Mouse (Mus musculus): ENCODE measurements around the gene Nmur1. TPM values are rescaled to one million over a fixed set of nuclear protein-coding genes. Genes with fewer than 3 reads are reported as not detected.

The Nmur1 gene
- polyA plus RNA-seq, 1 experiment = 0.02 TPM

DNA sequence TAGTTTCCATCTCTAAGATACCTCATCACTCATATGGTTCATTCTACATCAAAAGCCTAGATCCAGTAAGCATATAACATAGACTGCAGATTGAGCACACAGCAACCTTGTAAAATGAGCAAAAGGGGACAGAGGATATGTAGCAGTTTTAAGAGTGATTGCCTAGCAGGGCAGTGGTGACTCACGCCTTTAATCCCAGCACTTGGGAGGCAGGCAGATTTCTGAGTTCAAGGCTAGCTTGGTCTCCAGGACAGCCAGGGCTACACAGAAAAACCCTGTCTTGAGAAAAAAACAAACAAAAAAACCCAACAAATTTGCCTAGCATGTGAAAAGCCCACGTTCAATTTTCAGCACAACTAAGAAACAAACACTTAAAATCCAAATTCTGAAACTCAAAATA, 71.8 kb downstream of the Nmur1 start:
- H3K79me3 ChIP-seq (ENCODE audit: low read depth) = peaks cover 55% of the 10 kb centered on the region
- H3K79me2 ChIP-seq (ENCODE audit: control insufficient read depth, insufficient read depth) = peaks cover 88% of the 10 kb centered on the region
- H3K4me3 ChIP-seq (ENCODE audit: insufficient read depth, poor library complexity, severe bottlenecking) = no peak overlapping the region
- no peaks in the 10 kb centered on the region for H3K27me3 ChIP-seq (ENCODE audit: control insufficient read depth, insufficient read depth, insufficient read length)
- peaks cover 91% of the 10 kb centered on the region for H3K36me3 ChIP-seq (ENCODE audit: control insufficient read depth, insufficient read depth)
- no peak overlapping the region for H3ac ChIP-seq (ENCODE audit: control insufficient read depth, insufficient read length, low read depth)
- TF ChIP-seq MYOD1 (IDR thresholded peaks at IDR 0.05; ENCODE audit: control insufficient read depth, insufficient read length, low read depth) (no peak), USF1 (IDR thresholded peaks at IDR 0.05; ENCODE audit: low read depth) (no peak), CEBPB (IDR thresholded peaks at IDR 0.05; ENCODE audit: low read depth) (no peak), FOSL1 (IDR thresholded peaks at IDR 0.05; ENCODE audit: insufficient read depth, low read length, poor library complexity, severe bottlenecking) (no peak), MAX (IDR thresholded peaks at IDR 0.05) (no peak), CTCF (IDR thresholded peaks at IDR 0.05; ENCODE audit: control insufficient read depth, insufficient read depth, insufficient read length) (no peak), MYOG (IDR thresholded peaks at IDR 0.05; ENCODE audit: control insufficient read depth, extremely low read depth, insufficient read length) (no peak)

DNA sequence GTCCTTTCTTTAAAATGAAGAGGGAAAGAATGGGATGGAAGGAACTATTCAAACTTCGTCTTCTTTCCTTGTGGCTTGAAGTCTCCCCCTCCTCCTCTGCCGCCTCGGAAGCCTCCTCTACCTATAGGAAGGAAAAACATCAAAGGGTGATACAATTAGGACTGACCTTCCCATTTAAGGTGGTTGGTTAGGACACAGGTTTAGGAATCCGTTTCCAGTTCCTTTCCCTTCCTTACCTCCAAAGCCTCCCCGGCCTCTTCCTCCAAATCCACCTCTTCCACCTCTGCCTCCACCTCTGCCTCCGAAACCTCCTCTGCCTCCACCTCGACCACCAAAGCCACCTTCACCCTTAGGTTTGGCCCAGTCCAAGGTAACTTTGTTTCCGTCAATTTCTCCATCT, 75.5 kb downstream of the Nmur1 start:
- Histone ChIP-seq H3K27me3 (ENCODE audit: control insufficient read depth, insufficient read depth, insufficient read length) (no peaks in the 10 kb centered on the region), H3K4me3 (ENCODE audit: insufficient read depth, poor library complexity, severe bottlenecking) (no peak overlapping the region), H3K79me2 (ENCODE audit: control insufficient read depth, insufficient read depth) (peaks cover 52% of the 10 kb centered on the region), H3K36me3 (ENCODE audit: control insufficient read depth, insufficient read depth) (peaks cover 99% of the 10 kb centered on the region), H3ac (ENCODE audit: control insufficient read depth, insufficient read length, low read depth) (no peak overlapping the region), H3K79me3 (ENCODE audit: low read depth) (peaks cover 22% of the 10 kb centered on the region)
- TF ChIP-seq FOSL1 (IDR thresholded peaks at IDR 0.05; ENCODE audit: insufficient read depth, low read length, poor library complexity, severe bottlenecking) (no peak), CTCF (IDR thresholded peaks at IDR 0.05; ENCODE audit: control insufficient read depth, insufficient read depth, insufficient read length) (no peak), MYOG (IDR thresholded peaks at IDR 0.05; ENCODE audit: control insufficient read depth, extremely low read depth, insufficient read length) (no peak), USF1 (IDR thresholded peaks at IDR 0.05; ENCODE audit: low read depth) (no peak), MYOD1 (IDR thresholded peaks at IDR 0.05; ENCODE audit: control insufficient read depth, insufficient read length, low read depth) (no peak), CEBPB (IDR thresholded peaks at IDR 0.05; ENCODE audit: low read depth) (no peak), MAX (IDR thresholded peaks at IDR 0.05) (no peak)

DNA sequence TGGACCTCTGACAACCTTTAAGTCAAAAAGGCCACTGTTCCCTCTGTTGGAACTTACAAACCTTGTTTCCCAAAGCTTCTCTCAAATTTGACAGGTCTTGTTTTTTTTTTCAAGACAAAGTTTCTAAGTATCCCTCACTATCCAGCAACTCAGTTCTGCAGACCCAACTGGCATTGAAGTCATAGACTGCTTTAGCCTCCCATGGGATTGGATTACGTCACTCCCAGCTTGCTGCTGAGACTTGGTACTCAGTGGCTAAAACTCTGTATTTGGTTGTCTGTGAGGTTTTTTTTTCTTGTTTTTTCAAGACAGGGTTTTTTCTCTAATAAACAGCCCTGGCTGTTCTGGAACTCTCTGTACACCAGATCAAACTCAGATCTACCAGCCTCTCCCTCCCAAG, 76.3 kb downstream of the Nmur1 start:
- TF ChIP-seq FOSL1 (IDR thresholded peaks at IDR 0.05; ENCODE audit: insufficient read depth, low read length, poor library complexity, severe bottlenecking) (no peak), USF1 (IDR thresholded peaks at IDR 0.05; ENCODE audit: low read depth) (no peak), MAX (IDR thresholded peaks at IDR 0.05) (no peak)
- Histone ChIP-seq H3K79me2 (ENCODE audit: control insufficient read depth, insufficient read depth) (peaks cover 43% of the 10 kb centered on the region), H3K27me3 (ENCODE audit: control insufficient read depth, insufficient read depth, insufficient read length) (no peaks in the 10 kb centered on the region), H3K36me3 (ENCODE audit: control insufficient read depth, insufficient read depth) (peaks cover 98% of the 10 kb centered on the region), H3K79me3 (ENCODE audit: low read depth) (peaks cover 13% of the 10 kb centered on the region), H3ac (ENCODE audit: control insufficient read depth, insufficient read length, low read depth) (no peak overlapping the region), H3K4me3 (ENCODE audit: insufficient read depth, poor library complexity, severe bottlenecking) (no peak overlapping the region)

DNA sequence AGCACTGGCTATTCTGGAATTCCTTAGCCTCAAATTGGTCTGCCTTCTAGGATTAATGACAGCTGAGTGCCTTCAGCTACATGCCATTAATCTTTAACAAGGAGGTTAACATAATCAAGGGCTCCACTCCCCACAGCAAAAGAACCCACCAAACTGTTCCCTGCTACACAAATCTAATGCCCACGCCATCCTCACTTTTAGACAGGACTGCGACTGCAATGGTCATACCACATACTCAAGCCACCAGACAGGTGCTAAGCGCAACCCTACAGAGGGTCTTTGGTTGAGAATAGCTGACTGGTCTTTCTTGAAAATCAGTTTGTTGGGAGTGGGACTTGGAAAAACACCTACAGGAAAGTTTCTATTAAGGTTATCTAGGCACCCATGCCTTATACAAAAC, 76.8 kb downstream of the Nmur1 start:
- no peak overlapping the region for H3ac ChIP-seq (ENCODE audit: control insufficient read depth, insufficient read length, low read depth)
- TF ChIP-seq MYOD1 (IDR thresholded peaks at IDR 0.05; ENCODE audit: control insufficient read depth, insufficient read length, low read depth) (no peak), CTCF (IDR thresholded peaks at IDR 0.05; ENCODE audit: control insufficient read depth, insufficient read depth, insufficient read length) (no peak), MYOG (IDR thresholded peaks at IDR 0.05; ENCODE audit: control insufficient read depth, extremely low read depth, insufficient read length) (no peak), FOSL1 (IDR thresholded peaks at IDR 0.05; ENCODE audit: insufficient read depth, low read length, poor library complexity, severe bottlenecking) (no peak), USF1 (IDR thresholded peaks at IDR 0.05; ENCODE audit: low read depth) (no peak), MAX (IDR thresholded peaks at IDR 0.05) (no peak), CEBPB (IDR thresholded peaks at IDR 0.05; ENCODE audit: low read depth) (no peak)
- peaks cover 97% of the 10 kb centered on the region for H3K36me3 ChIP-seq (ENCODE audit: control insufficient read depth, insufficient read depth)
- H3K79me2 ChIP-seq (ENCODE audit: control insufficient read depth, insufficient read depth) = peaks cover 38% of the 10 kb centered on the region
- no peaks in the 10 kb centered on the region for H3K27me3 ChIP-seq (ENCODE audit: control insufficient read depth, insufficient read depth, insufficient read length)
- no peak overlapping the region for H3K4me3 ChIP-seq (ENCODE audit: insufficient read depth, poor library complexity, severe bottlenecking)
- H3K79me3 ChIP-seq (ENCODE audit: low read depth) = peaks cover 8% of the 10 kb centered on the region

DNA sequence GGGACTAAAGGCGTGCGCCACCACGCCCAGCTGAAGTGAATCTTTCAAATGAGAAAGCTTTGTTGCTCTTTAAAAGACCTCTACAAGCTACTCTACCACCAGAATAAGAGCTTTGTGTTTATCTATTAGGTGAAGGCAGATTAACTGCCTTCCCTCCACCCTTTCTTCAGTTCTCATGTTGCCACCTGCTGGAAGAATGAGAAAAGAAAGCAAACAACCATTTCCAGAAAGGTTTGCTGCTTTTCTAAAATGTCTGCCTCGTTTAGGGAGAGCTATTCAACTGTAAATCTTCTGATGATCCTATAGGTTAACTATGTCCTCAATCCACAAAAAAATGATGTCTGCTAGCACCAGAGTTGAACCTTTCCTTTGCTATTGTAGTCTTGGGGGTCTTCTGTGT, 77.2 kb downstream of the Nmur1 start:
- TF ChIP-seq USF1 (IDR thresholded peaks at IDR 0.05; ENCODE audit: low read depth) = no peak
- no peak for TF ChIP-seq MAX (IDR thresholded peaks at IDR 0.05)
- TF ChIP-seq MYOG (IDR thresholded peaks at IDR 0.05; ENCODE audit: control insufficient read depth, extremely low read depth, insufficient read length) = no peak
- no peak for TF ChIP-seq CTCF (IDR thresholded peaks at IDR 0.05; ENCODE audit: control insufficient read depth, insufficient read depth, insufficient read length)
- no peak for TF ChIP-seq MYOD1 (IDR thresholded peaks at IDR 0.05; ENCODE audit: control insufficient read depth, insufficient read length, low read depth)
- TF ChIP-seq CEBPB (IDR thresholded peaks at IDR 0.05; ENCODE audit: low read depth) = no peak
- TF ChIP-seq FOSL1 (IDR thresholded peaks at IDR 0.05; ENCODE audit: insufficient read depth, low read length, poor library complexity, severe bottlenecking) = no peak
- H3ac ChIP-seq (ENCODE audit: control insufficient read depth, insufficient read length, low read depth) = no peak overlapping the region
- peaks cover 96% of the 10 kb centered on the region for H3K36me3 ChIP-seq (ENCODE audit: control insufficient read depth, insufficient read depth)

DNA sequence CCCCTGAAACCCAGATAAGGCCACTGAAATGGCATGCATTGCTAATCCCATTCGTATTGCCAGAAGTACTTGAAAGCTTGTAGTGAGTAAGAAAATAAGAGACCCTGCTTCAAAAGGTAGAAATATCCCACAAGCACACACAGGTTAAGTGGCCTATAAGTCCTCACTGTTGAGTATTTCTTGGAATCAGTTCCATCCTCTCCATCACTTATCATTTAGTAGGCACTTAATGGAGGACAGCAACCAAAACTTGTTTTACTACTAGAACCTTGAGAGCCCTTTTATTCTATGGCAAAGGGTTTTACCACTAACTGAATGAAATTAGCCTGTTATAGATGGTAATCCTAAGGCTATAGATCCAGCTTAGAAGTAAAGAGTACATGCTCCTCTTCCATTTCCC, 77.9 kb downstream of the Nmur1 start:
- Histone ChIP-seq H3K36me3 (ENCODE audit: control insufficient read depth, insufficient read depth) (peaks cover 89% of the 10 kb centered on the region), H3K79me2 (ENCODE audit: control insufficient read depth, insufficient read depth) (peaks cover 27% of the 10 kb centered on the region), H3K79me3 (ENCODE audit: low read depth) (peaks cover 1% of the 10 kb centered on the region), H3K4me3 (ENCODE audit: insufficient read depth, poor library complexity, severe bottlenecking) (no peak overlapping the region), H3K27me3 (ENCODE audit: control insufficient read depth, insufficient read depth, insufficient read length) (no peaks in the 10 kb centered on the region), H3ac (ENCODE audit: control insufficient read depth, insufficient read length, low read depth) (no peak overlapping the region)
- TF ChIP-seq FOSL1 (IDR thresholded peaks at IDR 0.05; ENCODE audit: insufficient read depth, low read length, poor library complexity, severe bottlenecking) = no peak
- TF ChIP-seq MYOG (IDR thresholded peaks at IDR 0.05; ENCODE audit: control insufficient read depth, extremely low read depth, insufficient read length) = no peak
- TF ChIP-seq USF1 (IDR thresholded peaks at IDR 0.05; ENCODE audit: low read depth) = no peak
- no peak for TF ChIP-seq MAX (IDR thresholded peaks at IDR 0.05)
- no peak for TF ChIP-seq CTCF (IDR thresholded peaks at IDR 0.05; ENCODE audit: control insufficient read depth, insufficient read depth, insufficient read length)
- TF ChIP-seq MYOD1 (IDR thresholded peaks at IDR 0.05; ENCODE audit: control insufficient read depth, insufficient read length, low read depth) = no peak
- TF ChIP-seq CEBPB (IDR thresholded peaks at IDR 0.05; ENCODE audit: low read depth) = no peak

More for the DNA sequence above, 77.2 kb downstream of the Nmur1 start:
- no peak overlapping the region for H3K4me3 ChIP-seq (ENCODE audit: insufficient read depth, poor library complexity, severe bottlenecking)
- H3K79me2 ChIP-seq (ENCODE audit: control insufficient read depth, insufficient read depth) = peaks cover 34% of the 10 kb centered on the region
- H3K27me3 ChIP-seq (ENCODE audit: control insufficient read depth, insufficient read depth, insufficient read length) = no peaks in the 10 kb centered on the region
- peaks cover 4% of the 10 kb centered on the region for H3K79me3 ChIP-seq (ENCODE audit: low read depth)
